Mouse (Mus musculus) right cerebral cortex, adult 2 months (tissue): Measurements from ENCODE around the gene Il10rb.

Experiments used
- DNase-seq, 2 experiments: peaks; one replicate each; pipeline ENCODE4 v3.0.0; 2021 to 2022; ENCODE audit warnings: low spot score in 2 of 2

Il10rb gene

DNA sequence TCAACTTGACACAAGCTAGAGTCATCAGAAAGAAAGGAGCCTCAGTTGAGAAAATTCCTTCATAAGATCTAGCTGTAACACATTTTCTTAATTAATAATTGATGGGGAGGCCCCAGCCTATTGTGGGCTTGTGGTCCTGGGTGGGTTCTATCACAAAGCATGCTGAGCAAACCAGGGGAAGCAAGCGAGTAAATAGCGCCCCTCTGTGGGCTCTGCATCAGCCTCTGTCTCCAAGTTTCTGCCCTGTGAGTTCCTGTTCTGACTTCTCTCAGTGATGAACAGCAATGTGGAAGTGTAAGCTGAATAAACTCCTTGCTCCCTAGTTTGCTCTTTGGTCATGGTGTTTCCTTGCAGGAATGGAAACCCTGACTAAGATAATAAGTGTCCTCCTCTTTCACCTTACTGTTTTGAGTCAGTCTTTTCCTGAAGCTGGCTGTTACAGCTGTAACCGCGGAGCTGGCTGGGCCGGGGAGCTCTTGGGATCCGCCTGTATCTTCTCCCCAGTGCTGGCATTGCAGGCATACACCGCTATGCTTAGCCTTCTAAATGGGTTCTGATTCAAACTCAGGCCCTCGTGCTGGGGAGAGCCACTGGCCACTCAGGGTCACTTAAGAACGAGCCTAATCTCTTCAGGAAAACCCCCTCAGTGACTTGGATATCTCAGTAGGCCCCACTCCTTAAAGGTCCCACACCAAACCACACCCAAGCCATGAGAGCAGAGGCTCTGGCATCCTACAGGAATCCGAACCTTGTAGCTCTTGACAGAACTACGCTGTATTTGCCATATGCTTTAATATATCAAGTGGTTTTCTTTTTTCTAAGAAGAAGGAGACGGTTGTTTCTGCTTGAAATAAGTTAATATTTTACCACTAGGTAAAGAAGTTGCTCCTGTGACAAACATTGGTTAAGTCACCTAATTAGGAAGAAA, 44.4 kb downstream of the Il10rb start:
- no peak for DNase-seq

DNA sequence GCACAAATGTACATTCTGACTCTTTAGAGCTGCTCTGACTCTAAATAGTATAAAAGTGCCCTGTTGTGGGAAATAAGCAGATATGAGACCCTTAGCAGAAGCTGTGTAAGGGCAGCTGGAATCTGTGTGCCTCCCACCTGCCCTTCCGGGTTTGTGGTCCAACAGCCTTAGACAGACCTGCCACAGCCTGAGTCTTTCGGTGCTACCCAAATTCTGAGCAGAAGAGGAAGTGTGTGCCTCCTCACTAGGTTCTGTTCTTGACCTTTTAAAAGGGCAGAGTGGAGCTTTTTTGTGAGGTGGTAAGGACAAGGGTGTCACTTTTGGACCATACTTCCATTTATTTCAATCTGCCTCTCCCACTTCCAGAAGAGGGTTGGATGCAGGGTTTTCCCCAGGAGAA, 46.0 kb downstream of the Il10rb start:
- no peak for DNase-seq

GRCm38 (mm10) chr16:91452363-91452896, 46.5 kb downstream of the Il10rb start:
- no peak for DNase-seq

DNA sequence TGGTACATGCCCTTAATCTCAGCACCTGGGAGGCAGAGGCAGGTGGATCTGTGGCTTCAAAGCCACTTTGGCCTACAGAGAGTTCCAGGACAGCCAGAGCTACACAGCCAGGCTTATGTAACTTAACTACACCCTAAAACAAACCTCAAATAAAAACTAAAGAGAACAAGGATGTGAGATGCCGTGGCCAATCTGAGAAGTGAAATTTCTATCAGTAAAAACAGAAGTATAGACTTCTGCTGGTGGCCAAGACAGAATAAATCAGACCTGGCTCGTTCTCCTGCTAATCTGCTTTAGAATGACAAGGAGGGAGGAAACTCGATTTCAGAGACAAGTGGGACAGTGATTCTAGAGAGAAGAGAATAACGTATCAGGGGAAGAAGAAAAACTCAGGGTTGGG, 49.9 kb downstream of the Il10rb start:
- no peak for DNase-seq

GRCm38 (mm10) chr16:91458301-91458746, 52.4 kb downstream of the Il10rb start:
- DNase-seq = no peak

- no peak for DNase-seq
These were observed 53.0 kb downstream of the Il10rb start for GRCm38 (mm10) chr16:91458976-91459375.

DNA sequence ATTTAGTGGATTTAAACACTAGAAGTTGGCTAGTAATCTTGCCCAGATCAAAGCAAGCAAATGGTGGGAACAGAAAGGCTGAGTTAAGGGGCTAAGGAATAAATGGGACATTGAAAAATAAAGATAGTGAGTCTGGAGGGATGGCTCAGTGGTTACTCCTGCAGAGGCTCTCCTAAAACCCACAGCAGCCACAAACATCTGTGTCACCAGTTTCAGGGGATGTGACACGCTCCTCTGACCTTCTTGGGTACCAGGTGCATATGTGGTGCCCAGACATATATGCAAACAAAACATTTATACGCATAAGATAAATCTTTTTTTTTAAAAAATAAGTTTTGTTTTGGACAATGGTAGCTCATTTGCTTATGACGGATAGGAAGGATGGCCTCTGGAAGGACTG, 53.4 kb downstream of the Il10rb start:
- DNase-seq = no peak

DNA sequence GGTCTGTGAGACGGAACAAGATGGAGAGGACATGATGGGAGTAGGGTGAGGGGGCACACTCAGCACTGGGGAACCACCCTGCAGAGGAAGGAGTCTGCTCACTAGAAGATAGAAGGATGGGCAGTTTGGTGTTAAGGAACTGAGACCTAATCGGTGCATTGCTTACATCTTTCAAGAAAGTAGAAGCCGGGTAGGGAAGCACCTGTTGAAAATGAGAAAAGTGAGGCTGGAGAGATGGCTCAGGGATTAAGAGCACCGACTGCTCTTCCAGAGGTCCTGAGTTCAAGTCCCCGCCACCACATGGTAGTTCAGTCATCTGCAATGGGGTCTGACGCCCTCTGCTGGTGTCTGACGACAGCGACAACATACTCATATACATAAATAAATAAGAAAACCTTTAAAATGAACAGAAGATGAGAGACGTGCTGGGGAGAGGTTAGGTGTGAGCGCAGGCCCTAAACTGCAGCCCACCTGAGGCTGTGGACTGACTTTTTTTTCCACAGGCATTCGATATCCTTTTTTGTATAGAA, 53.9 kb downstream of the Il10rb start:
- no peak for DNase-seq

GRCm38 (mm10) chr16:91461066-91461638, 55.2 kb downstream of the Il10rb start:
- DNase-seq = no peak

- DNase-seq = no peak
These were observed 55.8 kb downstream of the Il10rb start for GRCm38 (mm10) chr16:91461773-91462181.

DNA sequence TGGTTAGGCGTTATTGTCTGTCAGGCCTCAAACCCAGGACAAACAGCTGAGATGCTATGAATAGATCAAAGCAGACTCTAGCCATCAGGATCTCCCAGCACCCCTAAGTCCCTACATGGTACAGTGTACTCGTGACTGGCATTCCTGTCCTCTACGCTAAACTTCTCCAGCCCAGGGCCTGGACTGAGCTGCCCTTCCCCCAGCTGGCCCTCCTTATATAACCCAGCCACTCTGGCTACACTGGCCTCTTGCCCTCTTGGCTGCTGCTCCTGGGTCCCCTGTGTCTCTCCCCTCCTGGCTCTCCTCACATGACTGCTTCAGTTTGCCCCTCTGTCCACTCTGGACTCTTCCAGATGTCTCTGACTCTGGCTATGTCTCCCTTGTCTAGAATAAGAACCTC, 56.7 kb downstream of the Il10rb start:
- DNase-seq = no peak

DNA sequence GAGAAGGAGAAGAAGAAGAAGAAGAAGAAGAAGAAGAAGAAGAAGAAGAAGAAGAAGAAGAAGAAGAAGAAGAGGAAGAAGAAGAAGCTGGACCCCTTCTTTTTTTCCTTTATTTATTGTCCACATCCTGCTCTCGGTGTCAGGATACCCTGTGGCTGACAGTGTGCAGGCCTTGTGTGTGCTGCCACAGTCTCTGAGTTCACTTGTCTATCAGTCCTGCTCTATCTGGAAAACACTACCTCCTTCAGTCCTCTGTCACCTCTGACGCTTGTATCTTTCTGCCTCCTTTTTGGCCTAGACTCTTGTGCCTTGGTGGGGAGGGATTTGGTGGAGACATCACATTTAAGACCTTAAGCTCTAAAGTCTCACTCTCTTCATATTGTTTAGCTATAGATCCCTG, 57.4 kb downstream of the Il10rb start:
- no peak for DNase-seq

DNA sequence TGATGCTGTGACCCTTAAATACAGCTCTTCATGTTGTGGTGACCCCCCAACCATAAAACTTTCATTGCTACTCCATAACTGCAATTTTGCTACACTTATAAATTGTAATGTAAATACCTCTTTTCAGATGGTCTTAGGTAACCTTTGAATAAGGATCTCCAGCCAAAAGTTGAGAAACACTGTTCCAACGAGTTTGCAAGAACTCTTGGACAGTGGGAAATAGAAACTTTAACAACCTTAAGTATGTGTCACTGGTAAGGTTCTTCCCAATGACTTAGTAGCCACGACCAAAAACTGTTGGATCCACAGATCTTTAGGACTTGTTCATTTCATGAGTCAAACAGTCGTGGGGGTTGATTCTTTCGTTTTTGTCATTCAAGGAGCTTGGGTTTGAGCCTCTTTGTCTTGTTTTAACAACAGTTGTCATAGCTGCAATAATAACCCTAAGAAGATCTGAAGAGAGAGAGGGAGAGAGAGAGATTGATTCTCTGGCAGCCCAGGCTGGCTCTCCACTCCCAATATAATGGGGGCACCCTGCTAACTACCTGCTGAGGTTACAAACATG, 58.0 kb downstream of the Il10rb start:
- DNase-seq = no peak

- peak; percentile 76 to 82 for DNase-seq
These were observed 58.9 kb downstream of the Il10rb start for GRCm38 (mm10) chr16:91464594-91465504.

GRCm38 (mm10) chr16:91465505-91466240, 59.7 kb downstream of the Il10rb start:
- no peak for DNase-seq

- DNase-seq = peak in 1 of 2 experiments; percentile 39
These were observed 60.6 kb downstream of the Il10rb start for GRCm38 (mm10) chr16:91466566-91466965.

DNA sequence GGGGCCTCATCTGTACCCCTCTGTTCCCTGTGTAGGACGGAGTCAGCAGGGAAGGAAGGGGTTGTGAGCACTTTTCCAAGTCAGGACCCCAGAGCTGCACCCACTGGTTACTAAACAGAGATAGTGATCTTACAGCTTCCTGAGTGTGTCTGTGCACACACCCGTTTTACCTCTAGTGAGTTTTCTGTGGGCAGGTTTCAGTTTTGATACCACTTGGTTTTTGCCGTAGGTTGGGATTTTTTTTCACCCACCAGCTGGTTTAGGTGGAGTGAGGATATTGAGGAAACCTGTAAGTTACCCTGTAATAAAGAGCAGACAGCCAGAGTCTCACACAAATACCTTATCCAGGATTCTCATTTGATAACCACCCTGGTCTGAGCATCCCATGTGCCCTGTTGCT, 64.5 kb downstream of the Il10rb start:
- DNase-seq = no peak

- no peak for DNase-seq
These were observed 65.5 kb downstream of the Il10rb start for GRCm38 (mm10) chr16:91471481-91471880.
